Mouse (Mus musculus) midbrain, embryonic 13.5 days (tissue): ENCODE measurements around the gene Cd72. TPM values are rescaled to one million over a fixed set of nuclear protein-coding genes. Genes with fewer than 3 reads are reported as not detected.

ENCODE experiments used
- polyA plus RNA-seq: library from polyadenylated mRNA; unstranded; fragments of >200 nt; fragmentation: Nextera tagmentation; extraction: Ambion mirVana; gene quantifications from 2 replicates; pipeline ENCODE4 v1.2.1, GENCODE M21; 2015

The Cd72 gene
- polyA plus RNA-seq, 1 experiment from 2014 or later, result 4.7 TPM

Other genes starting within 250 kb of the Cd72 start
- gene Atp8b5, start 187.5 kb downstream of the Cd72 start, polyA plus RNA-seq, result 0.23 and 0.35 TPM in 2 replicates
- gene Rusc2, start 72.6 kb downstream of the Cd72 start, polyA plus RNA-seq, result 68.8 and 75.4 TPM in 2 replicates
- 0.30 and 0.83 TPM in 2 replicates for gene Fam166b, start 25.5 kb downstream of the Cd72 start, polyA plus RNA-seq
- gene Tesk1, start 12.7 kb downstream of the Cd72 start, polyA plus RNA-seq, result 6.1 and 8.4 TPM in 2 replicates
- gene Sit1, start 29.1 kb upstream of the Cd72 start, polyA plus RNA-seq, result not detected in 2 replicates
- 54.4 and 60.3 TPM in 2 replicates for gene Ccdc107, start 38.3 kb upstream of the Cd72 start, polyA plus RNA-seq
- 15.4 and 16.1 TPM in 2 replicates for gene Arhgef39, start 45.1 kb upstream of the Cd72 start, polyA plus RNA-seq
- 0.19 and 0.27 TPM in 2 replicates for gene Car9, start 52.3 kb upstream of the Cd72 start, polyA plus RNA-seq
- 13.2 TPM in 2 replicates for gene Tpm2, start 69.1 kb upstream of the Cd72 start, polyA plus RNA-seq
- 72.6 and 80.4 TPM in 2 replicates for gene Creb3, start 107.7 kb upstream of the Cd72 start, polyA plus RNA-seq
- gene Tln1, start 108.1 kb upstream of the Cd72 start, polyA plus RNA-seq, result 59.8 and 67.0 TPM in 2 replicates
- gene Rgp1, start 124.1 kb upstream of the Cd72 start, polyA plus RNA-seq, result 24.5 and 26.1 TPM in 2 replicates
- 53.8 and 58.4 TPM in 2 replicates for gene Gba2, start 124.2 kb upstream of the Cd72 start, polyA plus RNA-seq
- gene Msmp, start 129.9 kb upstream of the Cd72 start, polyA plus RNA-seq, result 0.77 and 2.1 TPM in 2 replicates
- 13.8 and 14.7 TPM in 2 replicates for gene Npr2, start 177.3 kb upstream of the Cd72 start, polyA plus RNA-seq
- 5.5 and 5.6 TPM in 2 replicates for gene Spag8, start 199.0 kb upstream of the Cd72 start, polyA plus RNA-seq
- gene Hint2, start 201.8 kb upstream of the Cd72 start, polyA plus RNA-seq, result 75.6 and 77.9 TPM in 2 replicates
- gene Tmem8b, start 214.3 kb upstream of the Cd72 start, polyA plus RNA-seq, result 16.3 and 17.1 TPM in 2 replicates
- gene Fam221b, start 214.5 kb upstream of the Cd72 start, polyA plus RNA-seq, result 1.8 and 2.4 TPM in 2 replicates
- gene Olfr70, start 246.2 kb upstream of the Cd72 start, polyA plus RNA-seq, result 0.08 TPM in 1 of 2 replicates, not detected in the other